Mouse (Mus musculus) limb, embryonic 15.5 days (tissue): ENCODE data around the gene Mettl23. TPM values are rescaled to one million over a fixed set of nuclear protein-coding genes. Genes with fewer than 3 reads are reported as not detected.
A peak's percentile ranks its signal among the peaks of the same experiment; 100 is the strongest.
"Not testable (repeated sequence)": the region's sequence is repeated elsewhere in the genome, so short reads cannot be mapped to it uniquely, and the experiment has no call there.

Source experiments
- ATAC-seq: fragments of 200-750 bp; cut with Nextera tagmentation; 2 replicates; pipeline ENCODE4 v1.8.0; 2017; ENCODE audit warnings: low read depth, moderate TSS enrichment; ENCODE audit not compliant: insufficient number of reproducible peaks, low FRiP score, low TSS enrichment
- H3K27ac ChIP-seq: fragments of 300-500 bp; sonication (generic); 2 replicates; pipeline ENCODE4 v1.5.1; 2015; ENCODE audit warnings: moderate library complexity, mild to moderate bottlenecking, inconsistent platforms
- H3K27me3 ChIP-seq: fragments of 300-500 bp; sonication (generic); 2 replicates; pipeline ENCODE4 v1.6.1; 2015; ENCODE audit warnings: inconsistent platforms
- H3K36me3 ChIP-seq: fragments of 300-500 bp; sonication (generic); 2 replicates; pipeline ENCODE4 v1.6.1; 2015; ENCODE audit warnings: inconsistent platforms
- H3K4me1 ChIP-seq: fragments of 300-500 bp; sonication (generic); 2 replicates; pipeline ENCODE4 v1.6.1; 2015; ENCODE audit warnings: inconsistent platforms
- H3K4me2 ChIP-seq: fragments of 300-500 bp; sonication (generic); 2 replicates; pipeline ENCODE4 v1.6.1; 2015; ENCODE audit warnings: mild to moderate bottlenecking, inconsistent platforms
- H3K4me3 ChIP-seq: fragments of 300-500 bp; sonication (generic); 2 replicates; pipeline ENCODE4 v1.5.1; 2015; ENCODE audit warnings: mild to moderate bottlenecking, inconsistent platforms
- H3K9ac ChIP-seq: fragments of 300-500 bp; sonication (generic); 2 replicates; pipeline ENCODE4 v1.6.1; 2015; ENCODE audit warnings: inconsistent platforms
- H3K9me3 ChIP-seq: fragments of 300-500 bp; sonication (generic); 2 replicates; pipeline ENCODE4 v1.6.1; 2016; ENCODE audit warnings: inconsistent platforms
- WGBS: fragments of 180-500 bp; shearing (Covaris S2); methylation state at CpG from one replicate; pipeline ENCODE4 v1.1.7; 2015; 5-methylcytosine and 5-hydroxymethylcytosine counted together
- polyA plus RNA-seq: library from polyadenylated mRNA; unstranded; fragments of >200 nt; fragmentation: Nextera tagmentation; extraction: Ambion mirVana; gene quantifications from 2 replicates; pipeline ENCODE4 v1.2.1, GENCODE M21; 2015

Mettl23 gene
- polyA plus RNA-seq, 1 experiment from 2014 or later = 76.0 TPM

DNA sequence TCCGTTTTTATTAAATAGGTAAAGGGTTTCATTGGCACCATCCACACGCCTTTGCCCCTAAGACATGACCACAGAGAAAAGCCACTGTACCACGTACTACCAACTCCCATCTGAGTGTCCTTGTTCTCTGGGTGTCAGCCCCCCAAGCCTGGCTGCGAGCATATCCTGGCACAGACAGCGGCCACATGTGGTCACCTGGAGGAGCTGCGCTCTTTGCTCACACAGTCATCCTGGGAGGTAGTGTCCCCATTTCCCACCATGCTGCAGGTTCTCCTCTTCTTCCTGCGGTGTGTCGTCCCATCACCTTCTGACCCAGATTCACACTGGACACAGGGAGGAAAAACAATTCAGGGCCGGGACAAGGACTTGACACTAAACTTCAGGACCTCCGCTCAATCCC, 5.6 kb upstream of the Mettl23 start:
- WGBS = 92% methylated on average over 10 of the region's 10 CpGs
- H3K9me3 ChIP-seq = no peaks in the 10 kb centered on the region
- no peak for ATAC-seq
- peaks cover 86% of the 10 kb centered on the region for H3K36me3 ChIP-seq
- no peak overlapping the region for H3K27ac ChIP-seq
- no peak overlapping the region for H3K9ac ChIP-seq
- no peaks in the 10 kb centered on the region for H3K27me3 ChIP-seq
- peaks cover 37% of the 10 kb centered on the region for H3K4me1 ChIP-seq
- no peak overlapping the region for H3K4me2 ChIP-seq
- H3K4me3 ChIP-seq = no peak overlapping the region

DNA sequence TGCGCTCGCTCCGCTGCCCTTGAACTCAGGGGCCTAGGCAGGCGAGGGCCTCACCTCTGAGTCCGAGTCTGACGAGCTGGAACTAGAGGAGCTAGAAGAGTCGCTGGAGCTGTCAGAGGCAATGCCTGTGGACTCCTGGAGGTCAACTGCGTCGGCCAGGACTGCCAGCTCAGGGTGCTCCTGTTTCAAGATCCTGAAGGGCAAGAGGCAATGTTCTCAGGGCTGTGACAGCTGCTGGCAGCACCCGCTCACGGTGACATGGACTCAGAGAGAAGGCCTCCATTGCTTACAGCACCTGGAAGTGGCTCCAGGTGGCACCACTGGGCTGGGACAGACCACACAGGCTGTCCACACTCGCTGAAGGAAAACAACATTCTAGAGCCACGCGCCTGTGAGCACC, 4.1 kb upstream of the Mettl23 start:
- H3K4me3 ChIP-seq = no peak overlapping the region
- H3K4me2 ChIP-seq = no peak overlapping the region
- no peak overlapping the region for H3K9ac ChIP-seq
- H3K9me3 ChIP-seq = no peaks in the 10 kb centered on the region
- H3K4me1 ChIP-seq = peaks cover 32% of the 10 kb centered on the region
- peaks cover 72% of the 10 kb centered on the region for H3K36me3 ChIP-seq
- WGBS = 90% methylated on average over 14 of the region's 14 CpGs
- H3K27me3 ChIP-seq = no peaks in the 10 kb centered on the region
- no peak overlapping the region for H3K27ac ChIP-seq
- ATAC-seq = no peak

DNA sequence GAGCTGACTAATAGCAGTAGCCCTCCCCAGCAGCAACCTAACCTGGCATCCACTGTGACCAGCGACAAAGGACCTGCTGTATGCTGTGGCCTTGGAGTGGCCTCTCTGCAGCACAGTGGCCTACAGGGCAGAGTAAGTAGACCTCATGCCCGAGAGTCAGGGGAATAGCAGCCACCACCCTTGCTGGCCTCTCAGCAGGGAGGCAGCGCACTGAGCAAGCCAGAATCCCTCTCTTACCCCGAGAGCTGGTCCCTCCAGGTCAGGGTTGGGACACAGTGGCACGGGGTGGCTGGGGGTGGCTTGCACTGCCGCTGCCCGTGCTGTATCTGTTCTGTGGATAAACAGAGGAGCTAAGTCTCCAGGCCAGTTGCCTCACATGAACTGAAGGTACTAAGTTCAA, 3.5 kb upstream of the Mettl23 start:
- H3K9me3 ChIP-seq = no peaks in the 10 kb centered on the region
- peak overlapping the region; percentile 3; the same call in 1 of the 2 replicates for H3K9ac ChIP-seq
- H3K4me1 ChIP-seq = peaks cover 38% of the 10 kb centered on the region
- 72% methylated on average over 7 of the region's 7 CpGs for WGBS
- H3K4me3 ChIP-seq = no peak overlapping the region
- no peak for ATAC-seq
- H3K27me3 ChIP-seq = no peaks in the 10 kb centered on the region
- H3K27ac ChIP-seq = no peak overlapping the region
- peak overlapping the region; percentile 4; the same call in 1 of the 2 replicates for H3K4me2 ChIP-seq
- H3K36me3 ChIP-seq = peaks cover 66% of the 10 kb centered on the region

DNA sequence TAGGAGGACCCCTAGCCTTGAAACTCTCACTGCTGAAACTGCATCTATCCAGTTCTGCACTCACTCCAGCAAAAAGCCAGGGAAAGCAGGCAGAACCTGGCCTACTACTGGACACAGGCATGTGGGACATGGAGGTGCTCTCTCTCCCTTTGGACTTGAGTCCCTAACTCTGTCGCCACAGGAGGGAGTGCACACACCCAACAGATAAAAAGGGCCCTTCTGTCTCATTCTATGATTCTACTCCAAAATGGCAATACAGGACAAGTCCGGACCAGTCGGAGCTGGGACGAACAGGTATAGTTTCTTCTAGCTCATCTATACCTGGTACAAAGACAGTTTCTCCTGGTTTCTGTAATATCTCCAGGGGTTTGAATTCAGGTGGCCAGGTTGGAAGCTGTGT, 2.3 kb upstream of the Mettl23 start:
- H3K4me1 ChIP-seq = peaks cover 39% of the 10 kb centered on the region
- no peak for ATAC-seq
- 72% methylated on average over 4 of the region's 4 CpGs for WGBS
- peak overlapping the region; percentile 90 for H3K4me3 ChIP-seq
- H3K9ac ChIP-seq = peak overlapping the region; percentile 39; the same call in 1 of the 2 replicates
- H3K4me2 ChIP-seq = peak overlapping the region; percentile 76
- no peaks in the 10 kb centered on the region for H3K27me3 ChIP-seq
- H3K9me3 ChIP-seq = no peaks in the 10 kb centered on the region
- peaks cover 54% of the 10 kb centered on the region for H3K36me3 ChIP-seq
- no peak overlapping the region for H3K27ac ChIP-seq

DNA sequence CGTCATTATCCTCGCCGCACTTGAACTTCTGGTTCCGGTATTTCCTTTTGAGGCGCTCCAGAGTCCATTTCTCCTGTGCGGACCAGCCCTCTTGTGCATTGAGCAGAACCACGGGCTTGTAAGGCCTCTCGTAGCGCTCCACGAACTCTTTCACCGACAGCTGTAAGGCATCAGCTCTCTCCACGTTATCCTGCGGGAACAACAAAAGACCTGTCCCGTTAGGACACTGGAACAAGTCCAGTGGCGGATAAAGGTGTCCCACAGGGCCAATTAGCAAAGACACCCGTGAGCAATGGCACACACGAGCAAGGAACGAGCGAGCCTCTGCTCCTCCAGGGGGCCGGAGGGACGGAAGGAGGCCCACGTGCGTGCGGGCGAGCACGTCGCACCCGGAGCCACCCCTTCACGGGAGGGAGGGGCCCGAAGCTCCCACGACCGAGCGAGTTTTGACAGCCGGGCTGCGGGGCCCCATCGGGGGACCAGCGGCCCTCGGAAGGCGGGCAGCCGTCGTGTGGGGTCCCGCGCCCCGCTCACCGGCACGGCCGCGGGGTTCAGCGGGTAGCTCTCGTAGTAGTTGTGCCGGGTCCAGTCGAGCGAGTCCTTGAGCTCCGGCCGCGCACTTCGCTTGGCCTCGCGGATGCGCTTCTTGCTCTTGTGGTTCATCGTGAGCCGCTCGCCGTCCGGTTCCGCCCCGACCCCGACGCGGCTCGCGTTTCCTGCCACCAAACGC, 382 bp upstream of the Mettl23 start:
- H3K9me3 ChIP-seq = no peaks in the 10 kb centered on the region
- H3K4me1 ChIP-seq = peaks cover 39% of the 10 kb centered on the region
- peak overlapping the region; percentile 76 for H3K4me2 ChIP-seq
- H3K27ac ChIP-seq = peak overlapping the region; percentile 99
- under 1% methylated on average over 73 of the region's 73 CpGs for WGBS
- peak; percentile 77 for ATAC-seq
- peak overlapping the region; percentile 83 for H3K9ac ChIP-seq
- peak overlapping the region; percentile 90 for H3K4me3 ChIP-seq
- peaks cover 47% of the 10 kb centered on the region for H3K36me3 ChIP-seq
- H3K27me3 ChIP-seq = no peaks in the 10 kb centered on the region

DNA sequence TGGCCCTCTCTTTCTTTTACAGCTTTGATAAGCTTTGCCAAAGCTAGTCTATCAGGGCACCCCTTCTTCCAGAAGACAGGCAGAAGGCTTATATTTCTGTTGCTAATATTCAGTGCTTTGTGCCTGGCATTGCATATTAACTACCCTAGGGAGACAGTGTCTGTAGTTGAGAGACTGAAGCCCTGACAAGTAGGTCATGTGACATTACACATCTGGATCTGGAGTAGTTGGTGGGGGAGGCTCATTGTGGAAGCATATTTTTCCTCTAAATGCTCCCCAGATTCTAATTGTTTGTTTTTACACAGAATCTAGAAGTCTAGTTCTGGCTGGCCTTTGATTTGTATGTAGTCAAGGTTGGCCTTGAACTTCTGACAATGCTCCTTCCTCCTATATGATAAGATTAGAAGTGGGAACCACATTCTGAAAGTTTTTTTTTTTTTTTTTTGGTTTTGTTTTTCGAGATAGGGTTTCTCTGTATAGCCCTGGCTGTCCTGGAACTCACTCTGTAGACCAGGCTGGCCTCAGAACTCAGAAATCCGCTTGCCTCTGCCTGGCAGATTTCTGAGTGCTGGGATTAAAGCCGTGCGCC, 3.6 kb downstream of the Mettl23 start:
- 77% methylated on average over 4 of the region's 4 CpGs for WGBS
- no peak overlapping the region for H3K9ac ChIP-seq
- H3K4me3 ChIP-seq = no peak overlapping the region
- no peak overlapping the region for H3K4me2 ChIP-seq
- peaks cover 17% of the 10 kb centered on the region for H3K4me1 ChIP-seq
- no peaks in the 10 kb centered on the region for H3K27me3 ChIP-seq
- H3K27ac ChIP-seq = 0 out of 2 replicates have a peak overlapping the region, but pooled peaks have one; percentile 27
- H3K9me3 ChIP-seq = no peaks in the 10 kb centered on the region
- ATAC-seq = no peak
- peaks cover 39% of the 10 kb centered on the region for H3K36me3 ChIP-seq

DNA sequence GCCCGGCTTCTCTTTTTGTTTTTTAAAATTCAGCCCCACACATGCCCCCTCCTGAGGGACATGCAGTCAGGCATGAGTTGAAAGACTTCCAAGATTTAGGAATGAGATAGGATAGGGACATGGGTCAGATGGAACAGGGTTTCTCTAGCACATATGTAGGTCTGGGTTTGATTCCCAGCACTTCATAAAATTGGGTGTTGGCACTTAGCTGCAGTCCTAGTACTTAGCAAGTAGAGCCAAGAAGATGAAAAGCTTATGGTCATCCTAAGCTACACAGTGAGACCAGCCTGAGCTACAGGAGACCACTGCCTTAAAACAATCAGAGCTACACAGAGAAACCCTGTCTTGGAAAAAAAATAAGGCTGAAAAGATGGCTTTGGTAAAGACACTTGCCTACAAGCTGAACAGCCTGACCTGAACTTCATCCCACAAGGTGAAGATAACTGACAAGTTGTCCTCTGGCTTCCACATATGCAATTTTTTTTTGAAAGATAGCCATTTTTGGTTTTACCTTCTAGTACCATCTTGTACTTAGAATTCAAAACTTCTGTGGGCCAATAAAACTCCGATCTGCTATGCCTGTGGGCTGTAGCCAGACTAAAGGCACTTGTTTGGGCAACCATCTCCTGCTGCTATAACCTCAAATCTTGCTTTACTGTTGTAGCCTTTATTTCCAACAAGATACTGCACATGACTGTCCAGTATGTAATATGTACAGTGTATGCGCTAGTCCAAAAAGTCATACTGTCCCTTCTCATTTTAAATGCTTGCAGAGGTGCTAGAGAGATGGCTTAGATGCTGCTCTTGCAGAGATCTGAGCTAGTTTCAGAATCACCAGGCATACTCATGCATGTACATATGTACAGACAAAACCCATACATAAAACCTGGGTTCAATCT, 4.4 kb downstream of the Mettl23 start:
- Histone ChIP-seq H3K27me3 (no peaks in the 10 kb centered on the region), H3K4me2 (no peak overlapping the region), H3K36me3 (peaks cover 39% of the 10 kb centered on the region), H3K9ac (no peak overlapping the region), H3K4me1 (peaks cover 15% of the 10 kb centered on the region), H3K27ac (no peak overlapping the region), H3K9me3 (no peaks in the 10 kb centered on the region), H3K4me3 (no peak overlapping the region)
- ATAC-seq = no peak
- 86% methylated on average over 3 of the region's 3 CpGs for WGBS

DNA sequence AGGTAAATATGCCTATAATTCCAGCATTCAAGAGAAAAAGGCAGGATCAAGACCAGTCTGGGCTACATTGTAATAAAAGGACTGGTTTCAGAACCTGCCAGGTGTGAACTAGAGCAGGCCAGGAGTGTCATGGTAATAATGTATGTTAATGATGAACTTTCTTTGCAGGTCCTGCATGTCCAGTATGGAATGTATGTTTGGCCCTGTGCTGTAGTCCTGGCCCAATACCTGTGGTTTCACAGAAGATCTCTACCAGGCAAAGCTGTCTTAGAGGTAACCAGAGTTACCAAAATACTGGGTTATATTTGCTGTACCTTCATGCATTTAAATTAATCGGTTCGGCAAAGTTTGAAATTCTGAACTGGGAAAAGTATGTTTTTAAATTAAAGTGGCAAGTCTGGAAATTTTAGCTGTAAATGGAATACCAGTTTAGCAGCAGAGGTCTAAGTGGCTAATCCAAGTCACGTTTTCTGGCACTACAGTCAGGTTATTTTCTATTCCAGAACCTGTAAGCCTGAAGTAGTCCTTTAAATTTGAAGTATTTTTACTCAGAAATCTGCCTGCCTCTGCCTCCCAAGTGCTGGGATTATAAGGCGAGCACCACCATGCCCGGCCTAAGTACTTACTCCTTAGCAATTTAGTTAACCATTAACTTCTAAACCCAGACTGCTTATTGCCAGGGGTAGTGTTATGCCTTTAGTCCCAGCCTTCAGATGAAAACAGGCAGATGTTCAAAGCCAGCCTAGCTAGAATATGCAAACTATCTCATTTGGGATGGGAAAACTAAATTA, 5.2 kb downstream of the Mettl23 start:
- 79% methylated on average over 5 of the region's 5 CpGs for WGBS
- peaks cover 39% of the 10 kb centered on the region for H3K36me3 ChIP-seq
- peaks cover 15% of the 10 kb centered on the region for H3K4me1 ChIP-seq
- H3K4me2 ChIP-seq = no peak overlapping the region
- no peak overlapping the region for H3K4me3 ChIP-seq
- ATAC-seq = no peak
- no peaks in the 10 kb centered on the region for H3K9me3 ChIP-seq
- no peak overlapping the region for H3K27ac ChIP-seq
- no peak overlapping the region for H3K9ac ChIP-seq
- H3K27me3 ChIP-seq = no peaks in the 10 kb centered on the region

DNA sequence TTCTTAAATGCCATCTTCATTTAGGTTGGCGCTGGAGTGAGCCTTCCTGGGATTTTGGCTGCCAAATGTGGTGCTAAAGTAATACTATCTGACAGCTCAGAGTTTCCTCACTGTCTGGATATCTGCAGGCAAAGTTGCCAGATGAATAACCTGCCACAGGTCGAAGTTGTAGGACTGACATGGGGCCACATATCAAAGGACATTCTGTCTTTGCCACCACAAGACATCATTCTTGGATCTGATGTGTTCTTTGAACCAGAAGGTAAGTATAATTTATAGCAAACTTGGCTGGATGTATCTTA, 5.8 kb downstream of the Mettl23 start:
- ATAC-seq, H3K27me3 ChIP-seq, H3K9ac ChIP-seq, H3K4me3 ChIP-seq, H3K9me3 ChIP-seq, H3K4me2 ChIP-seq, H3K27ac ChIP-seq: not testable (repeated sequence)
- Histone ChIP-seq H3K36me3 (peaks cover 39% of the 10 kb centered on the region), H3K4me1 (peaks cover 15% of the 10 kb centered on the region)
- 73% methylated on average over 2 of the region's 2 CpGs for WGBS

DNA sequence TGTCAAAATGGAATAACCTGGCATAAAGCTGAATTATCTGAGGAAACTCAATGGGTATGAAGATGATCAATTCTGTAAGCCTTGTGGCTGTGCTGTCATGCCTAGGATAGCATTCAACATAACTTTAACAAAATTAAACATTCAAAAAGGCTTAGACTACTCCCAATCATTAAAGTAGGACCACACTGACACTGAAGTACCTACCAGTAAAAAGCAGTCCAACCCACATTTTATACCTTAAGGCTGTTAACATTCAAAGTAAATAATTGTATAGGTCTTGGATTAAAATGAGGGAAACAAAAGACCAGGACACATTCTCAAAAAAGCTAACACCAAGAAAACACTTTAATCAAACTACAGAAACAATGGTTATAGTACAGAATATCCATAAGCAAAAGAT, 6.5 kb downstream of the Mettl23 start:
- H3K27me3 ChIP-seq = no peaks in the 10 kb centered on the region
- no peaks in the 10 kb centered on the region for H3K9me3 ChIP-seq
- no peak overlapping the region for H3K4me2 ChIP-seq
- peaks cover 39% of the 10 kb centered on the region for H3K36me3 ChIP-seq
- no peak overlapping the region for H3K9ac ChIP-seq
- no peak overlapping the region for H3K27ac ChIP-seq
- ATAC-seq = no peak
- H3K4me3 ChIP-seq = no peak overlapping the region
- peaks cover 13% of the 10 kb centered on the region for H3K4me1 ChIP-seq

DNA sequence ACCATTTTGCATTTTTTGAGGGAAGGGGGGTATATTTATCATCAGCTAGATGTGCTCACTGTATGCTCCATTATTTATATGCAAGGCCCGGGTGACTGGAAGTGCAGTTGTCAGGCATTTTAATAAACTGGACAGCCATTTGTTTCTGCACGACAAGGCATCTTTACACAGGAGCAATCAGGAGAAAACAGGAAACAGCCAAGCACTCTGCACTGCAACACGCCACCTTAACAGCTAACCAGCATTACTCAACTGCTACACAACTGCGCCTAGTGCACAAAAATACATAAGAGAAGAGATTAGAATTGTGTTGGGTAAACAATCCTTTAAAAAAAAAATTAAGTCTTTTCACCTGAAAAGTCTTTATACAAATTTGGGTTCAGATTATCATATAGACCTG, 7.0 kb downstream of the Mettl23 start:
- Histone ChIP-seq H3K9ac (no peak overlapping the region), H3K9me3 (no peaks in the 10 kb centered on the region), H3K27ac (no peak overlapping the region), H3K36me3 (peaks cover 39% of the 10 kb centered on the region), H3K4me2 (peak overlapping the region; percentile 68; the same call in 1 of the 2 replicates), H3K27me3 (no peaks in the 10 kb centered on the region), H3K4me3 (peak overlapping the region; percentile 98; the same call in 1 of the 2 replicates), H3K4me1 (peaks cover 17% of the 10 kb centered on the region)
- no peak for ATAC-seq
- 52% methylated on average over 4 of the region's 4 CpGs for WGBS
